Mouse (Mus musculus): Measurements from ENCODE around the gene Hist1h2an. TPM values are rescaled to one million over a fixed set of nuclear protein-coding genes. Genes with fewer than 3 reads are reported as not detected.
"Not testable (repeated sequence)": the region's sequence is repeated elsewhere in the genome, so short reads cannot be mapped to it uniquely, and the experiment has no call there.

The Hist1h2an gene
- polyA plus RNA-seq, 1 experiment from 2014 or later, result 6.2 TPM

DNA sequence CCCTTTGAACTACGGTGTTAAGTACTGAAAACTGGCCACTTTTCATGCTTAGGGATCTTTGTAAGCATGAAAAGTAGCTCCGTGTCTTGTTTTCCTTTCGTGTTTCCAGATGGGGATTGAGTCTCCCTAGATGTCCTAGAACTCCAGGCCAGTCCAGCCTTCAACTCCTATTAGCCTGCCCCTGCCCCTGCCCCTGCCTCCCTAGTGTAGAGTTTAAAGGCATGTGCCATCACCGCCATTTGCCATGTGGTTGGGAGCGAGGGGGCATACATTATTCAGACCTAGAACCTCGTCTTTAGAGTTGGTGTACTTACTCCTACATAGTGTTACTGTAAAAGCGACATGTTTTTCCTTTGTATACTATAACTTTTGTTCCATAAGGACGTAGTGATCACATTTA lies 24.1 kb upstream of the Hist1h2an start:
- not testable (repeated sequence) for ATAC-seq (replicated peaks; ENCODE audit: insufficient number of reproducible peaks, low FRiP score, low TSS enrichment); H3K9me3 ChIP-seq (replicated peaks; ENCODE audit: control insufficient read depth, low read length); H3K4me2 ChIP-seq; H3K9ac ChIP-seq (ENCODE audit: low read depth, low read length); H3K27ac ChIP-seq (ENCODE audit: low read depth, low read length); H3K4me3 ChIP-seq (ENCODE audit: low read depth, low read length); H3K4me1 ChIP-seq (ENCODE audit: control insufficient read depth, insufficient read depth, low read length); H3K36me3 ChIP-seq (ENCODE audit: control insufficient read depth, insufficient read depth, low read length); H3K27me3 ChIP-seq (ENCODE audit: control insufficient read depth, insufficient read depth, low read length)
- no CpG with 5 or more reads among the region's 8 CpGs for WGBS (ENCODE audit: insufficient replicate concordance)

- H3K9ac ChIP-seq (ENCODE audit: low read depth, low read length); H3K4me1 ChIP-seq (ENCODE audit: control insufficient read depth, insufficient read depth, low read length); H3K27me3 ChIP-seq (ENCODE audit: control insufficient read depth, insufficient read depth, low read length); H3K27ac ChIP-seq (ENCODE audit: low read depth, low read length); H3K4me3 ChIP-seq (ENCODE audit: low read depth, low read length); H3K4me2 ChIP-seq; H3K36me3 ChIP-seq (ENCODE audit: control insufficient read depth, insufficient read depth, low read length); H3K9me3 ChIP-seq (replicated peaks; ENCODE audit: control insufficient read depth, low read length): not testable (repeated sequence)
- ATAC-seq (replicated peaks; ENCODE audit: insufficient number of reproducible peaks, low FRiP score, low TSS enrichment), result peak; percentile 95
- no CpG with 5 or more reads among the region's 23 CpGs for WGBS (ENCODE audit: insufficient replicate concordance)
These were observed 23.1 kb upstream of the Hist1h2an start, which contains the start of the genes Hist1h2bq and Hist1h2ao for GRCm38 (mm10) chr13:21810073-21810472. Hist1h2bq (minus strand) TSS chr13:21810197. Hist1h2ao (plus strand) TSS chr13:21810465.

DNA sequence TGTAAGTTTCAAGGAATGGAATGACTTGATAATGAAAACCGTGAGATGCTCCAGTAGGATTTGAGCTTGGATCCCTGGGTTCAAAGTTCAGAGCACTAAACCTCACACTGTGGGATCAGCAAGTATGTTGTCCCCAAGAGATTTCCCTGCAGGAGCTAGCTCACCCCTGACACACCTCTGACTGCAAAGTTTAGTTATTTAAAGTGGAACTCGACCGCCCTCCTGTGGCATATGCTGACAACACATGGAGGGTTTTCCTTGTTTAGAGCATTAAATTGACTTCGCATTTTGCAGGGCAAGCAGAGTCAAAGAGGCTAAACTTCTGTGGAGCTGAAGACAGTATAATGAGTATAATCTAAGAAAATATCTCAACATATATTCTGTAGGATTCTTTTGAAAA lies 16.0 kb upstream of the Hist1h2an start:
- no CpG with 5 or more reads among the region's 4 CpGs for WGBS (ENCODE audit: insufficient replicate concordance)
- H3K4me2 ChIP-seq; H3K27ac ChIP-seq (ENCODE audit: low read depth, low read length); H3K4me1 ChIP-seq (ENCODE audit: control insufficient read depth, insufficient read depth, low read length); H3K36me3 ChIP-seq (ENCODE audit: control insufficient read depth, insufficient read depth, low read length); H3K4me3 ChIP-seq (ENCODE audit: low read depth, low read length); H3K9ac ChIP-seq (ENCODE audit: low read depth, low read length); H3K27me3 ChIP-seq (ENCODE audit: control insufficient read depth, insufficient read depth, low read length); H3K9me3 ChIP-seq (replicated peaks; ENCODE audit: control insufficient read depth, low read length): not testable (repeated sequence)
- ATAC-seq (replicated peaks; ENCODE audit: insufficient number of reproducible peaks, low FRiP score, low TSS enrichment), result peak; percentile 55; the same call in 1 of the 2 replicates

DNA sequence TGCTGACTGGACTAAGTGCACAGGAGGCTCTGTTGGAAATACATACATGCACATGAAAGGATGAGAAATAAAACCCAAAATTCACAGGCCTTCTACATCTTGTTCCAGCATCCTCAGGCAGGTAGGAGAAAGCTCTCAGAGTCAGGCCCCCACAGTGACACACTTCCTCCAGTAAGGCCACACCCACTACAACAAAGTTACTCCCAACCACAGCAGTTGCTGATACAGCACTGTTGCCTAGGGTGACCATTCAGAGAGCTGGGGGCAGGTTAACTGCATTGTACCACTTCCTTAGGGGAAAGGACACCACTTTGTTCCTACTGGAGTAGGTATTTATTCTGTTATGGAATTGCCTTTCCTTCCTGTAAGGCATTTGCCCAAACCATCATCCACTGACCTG lies 10.1 kb upstream of the Hist1h2an start:
- not testable (repeated sequence) for H3K27ac ChIP-seq (ENCODE audit: low read depth, low read length); ATAC-seq (replicated peaks; ENCODE audit: insufficient number of reproducible peaks, low FRiP score, low TSS enrichment); H3K9me3 ChIP-seq (replicated peaks; ENCODE audit: control insufficient read depth, low read length); H3K36me3 ChIP-seq (ENCODE audit: control insufficient read depth, insufficient read depth, low read length); H3K4me1 ChIP-seq (ENCODE audit: control insufficient read depth, insufficient read depth, low read length); H3K27me3 ChIP-seq (ENCODE audit: control insufficient read depth, insufficient read depth, low read length); H3K9ac ChIP-seq (ENCODE audit: low read depth, low read length); H3K4me3 ChIP-seq (ENCODE audit: low read depth, low read length); H3K4me2 ChIP-seq

DNA sequence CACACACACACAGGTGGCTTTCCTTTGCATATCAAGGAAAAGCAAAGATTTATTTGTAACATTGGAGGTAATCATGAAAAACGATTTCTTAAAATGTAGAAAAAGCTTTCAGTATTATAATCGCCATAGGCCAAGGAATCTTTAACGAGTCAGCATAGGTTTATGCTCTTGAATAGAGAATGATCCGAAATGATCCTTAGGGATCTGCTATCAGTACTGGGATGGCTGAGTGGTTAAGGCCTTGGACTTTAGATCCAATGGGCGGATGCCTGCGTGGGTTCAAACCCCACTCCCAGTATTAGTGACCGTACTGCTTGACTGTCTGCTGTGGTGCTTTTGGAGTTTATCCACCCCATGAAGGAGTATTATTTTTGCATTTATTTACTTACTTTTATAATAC lies 8.6 kb upstream of the Hist1h2an start:
- Histone ChIP-seq H3K27me3 (ENCODE audit: control insufficient read depth, insufficient read depth, low read length) (no peaks in the 10 kb centered on the region), H3K4me3 (ENCODE audit: low read depth, low read length) (no peak overlapping the region), H3K9ac (ENCODE audit: low read depth, low read length) (no peak overlapping the region), H3K36me3 (ENCODE audit: control insufficient read depth, insufficient read depth, low read length) (no peaks in the 10 kb centered on the region), H3K4me2 (no peak overlapping the region), H3K27ac (ENCODE audit: low read depth, low read length) (no peak overlapping the region), H3K9me3 (replicated peaks; ENCODE audit: control insufficient read depth, low read length) (no peaks in the 10 kb centered on the region), H3K4me1 (ENCODE audit: control insufficient read depth, insufficient read depth, low read length) (peaks cover 3% of the 10 kb centered on the region; the same call in 1 of the 2 replicates)
- WGBS (ENCODE audit: insufficient replicate concordance), result 88% methylated on average over 7 of the region's 7 CpGs
- no peak for ATAC-seq (replicated peaks; ENCODE audit: insufficient number of reproducible peaks, low FRiP score, low TSS enrichment)

GRCm38 (mm10) chr13:21790601-21791283 lies 3.7 kb upstream of the Hist1h2an start:
- Histone ChIP-seq H3K36me3 (ENCODE audit: control insufficient read depth, insufficient read depth, low read length) (no peaks in the 10 kb centered on the region), H3K27me3 (ENCODE audit: control insufficient read depth, insufficient read depth, low read length) (no peaks in the 10 kb centered on the region), H3K9ac (ENCODE audit: low read depth, low read length) (peak overlapping the region; percentile 69), H3K4me3 (ENCODE audit: low read depth, low read length) (peak overlapping the region; percentile 33), H3K4me1 (ENCODE audit: control insufficient read depth, insufficient read depth, low read length) (peaks cover 5% of the 10 kb centered on the region; the same call in 1 of the 2 replicates), H3K4me2 (peak overlapping the region; percentile 68), H3K27ac (ENCODE audit: low read depth, low read length) (0 out of 2 replicates have a peak overlapping the region, but pooled peaks have one; percentile 35), H3K9me3 (replicated peaks; ENCODE audit: control insufficient read depth, low read length) (no peaks in the 10 kb centered on the region)
- ATAC-seq (replicated peaks; ENCODE audit: insufficient number of reproducible peaks, low FRiP score, low TSS enrichment), result no peak
- WGBS (ENCODE audit: insufficient replicate concordance), result 6% methylated on average over 18 of the region's 18 CpGs

GRCm38 (mm10) chr13:21789925-21790324 lies 2.9 kb upstream of the Hist1h2an start:
- no peaks in the 10 kb centered on the region for H3K9me3 ChIP-seq (replicated peaks; ENCODE audit: control insufficient read depth, low read length)
- 56% methylated on average over 6 of the region's 6 CpGs for WGBS (ENCODE audit: insufficient replicate concordance)
- H3K27me3 ChIP-seq (ENCODE audit: control insufficient read depth, insufficient read depth, low read length), result no peaks in the 10 kb centered on the region
- no peak overlapping the region for H3K4me2 ChIP-seq
- H3K4me3 ChIP-seq (ENCODE audit: low read depth, low read length), result no peak overlapping the region
- H3K9ac ChIP-seq (ENCODE audit: low read depth, low read length), result no peak overlapping the region
- ATAC-seq (replicated peaks; ENCODE audit: insufficient number of reproducible peaks, low FRiP score, low TSS enrichment), result no peak
- no peak overlapping the region for H3K27ac ChIP-seq (ENCODE audit: low read depth, low read length)
- H3K4me1 ChIP-seq (ENCODE audit: control insufficient read depth, insufficient read depth, low read length), result peaks cover 5% of the 10 kb centered on the region; the same call in 1 of the 2 replicates
- no peaks in the 10 kb centered on the region for H3K36me3 ChIP-seq (ENCODE audit: control insufficient read depth, insufficient read depth, low read length)

- Histone ChIP-seq H3K27me3 (ENCODE audit: control insufficient read depth, insufficient read depth, low read length) (no peaks in the 10 kb centered on the region), H3K27ac (ENCODE audit: low read depth, low read length) (peak overlapping the region; percentile 79), H3K4me1 (ENCODE audit: control insufficient read depth, insufficient read depth, low read length) (peaks cover 12% of the 10 kb centered on the region), H3K4me3 (ENCODE audit: low read depth, low read length) (peak overlapping the region; percentile 27), H3K9ac (ENCODE audit: low read depth, low read length) (peak overlapping the region; percentile 54; the same call in 1 of the 2 replicates), H3K4me2 (peak overlapping the region; percentile 60), H3K36me3 (ENCODE audit: control insufficient read depth, insufficient read depth, low read length) (no peaks in the 10 kb centered on the region), H3K9me3 (replicated peaks; ENCODE audit: control insufficient read depth, low read length) (no peaks in the 10 kb centered on the region)
- WGBS (ENCODE audit: insufficient replicate concordance), result 29% methylated on average over 13 of the region's 21 CpGs
- 0 out of 2 replicates have a peak, but pooled peaks have one; percentile 1 for ATAC-seq (replicated peaks; ENCODE audit: insufficient number of reproducible peaks, low FRiP score, low TSS enrichment)
These were observed 959 bp upstream of the Hist1h2an start for GRCm38 (mm10) chr13:21787760-21788593.

Measured in heart, embryonic 11.5 days (tissue).